Mouse (Mus musculus) heart, embryonic 12.5 days (tissue): ENCODE results near the gene Srprb. TPM values are rescaled to one million over a fixed set of nuclear protein-coding genes. Genes with fewer than 3 reads are reported as not detected.

Experiments used
- ATAC-seq: fragments of 200-750 bp; cut with Nextera tagmentation; 2 replicates; pipeline ENCODE4 v1.8.0; 2017; ENCODE audit warnings: moderate TSS enrichment, moderate library complexity; ENCODE audit not compliant: insufficient number of reproducible peaks, low FRiP score
- H3K27ac ChIP-seq: fragments of 300-500 bp; sonication (generic); 2 replicates; pipeline ENCODE4 v1.5.1; 2016; ENCODE audit warnings: mild to moderate bottlenecking, moderate library complexity; ENCODE audit not compliant: poor library complexity, severe bottlenecking
- H3K27me3 ChIP-seq: fragments of 300-500 bp; sonication (generic); replicated peaks from 2 replicates; pipeline ENCODE4 v1.6.1; 2016; ENCODE audit warnings: mild to moderate bottlenecking, moderate library complexity
- H3K36me3 ChIP-seq: fragments of 300-500 bp; sonication (generic); 2 replicates; pipeline ENCODE4 v1.6.1; 2016; ENCODE audit warnings: mild to moderate bottlenecking, moderate library complexity
- H3K4me1 ChIP-seq: fragments of 300-500 bp; sonication (generic); replicated peaks from 2 replicates; pipeline ENCODE4 v1.6.1; 2016; ENCODE audit warnings: mild to moderate bottlenecking
- H3K4me2 ChIP-seq: fragments of 300-500 bp; sonication (generic); 2 replicates; pipeline ENCODE4 v1.6.1; 2016; ENCODE audit warnings: mild to moderate bottlenecking, moderate library complexity
- H3K4me3 ChIP-seq: fragments of 300-500 bp; sonication (generic); 2 replicates; pipeline ENCODE4 v1.5.1; 2016; ENCODE audit warnings: mild to moderate bottlenecking
- H3K9ac ChIP-seq: fragments of 300-500 bp; sonication (generic); 2 replicates; pipeline ENCODE4 v1.6.1; 2016; ENCODE audit warnings: mild to moderate bottlenecking, moderate library complexity
- H3K9me3 ChIP-seq: fragments of 300-500 bp; sonication (generic); replicated peaks from 2 replicates; pipeline ENCODE4 v1.6.1; 2016; ENCODE audit warnings: mild to moderate bottlenecking, moderate library complexity
- WGBS: fragments of 180-500 bp; shearing (Covaris S2); methylation state at CpG from one replicate; pipeline ENCODE4 v1.1.7; 2016; 5-methylcytosine and 5-hydroxymethylcytosine counted together
- polyA plus RNA-seq: library from polyadenylated mRNA; unstranded; fragments of >200 nt; fragmentation: Nextera tagmentation; extraction: Ambion mirVana; gene quantifications from 2 replicates; pipeline ENCODE4 v1.2.1, GENCODE M21; 2016

Srprb gene
- polyA plus RNA-seq, 1 experiment from 2014 or later, result 44.1 TPM

DNA sequence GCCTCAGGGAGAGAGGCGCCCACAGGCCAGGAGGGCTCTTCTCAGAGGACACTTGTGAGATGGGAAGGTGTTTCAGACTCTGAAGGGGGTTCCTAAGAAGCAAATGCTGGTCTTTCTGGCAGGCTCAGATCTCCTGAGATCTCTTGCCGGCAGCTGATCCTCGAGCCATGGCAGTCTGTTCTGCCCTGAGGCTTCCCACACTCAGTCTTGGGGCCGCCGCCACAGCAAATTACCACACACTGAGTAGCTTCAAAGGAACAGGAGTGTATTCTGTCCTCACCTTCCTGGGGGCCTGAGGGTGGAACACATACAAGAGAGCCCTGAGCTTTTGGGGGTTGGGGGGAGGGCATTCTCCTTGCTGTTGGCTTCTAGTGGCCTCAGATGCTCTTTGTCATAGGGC is 56.6 kb downstream of the Srprb start:
- 0 out of 2 replicates have a peak, but pooled peaks cover 4% of the 10 kb centered on the region for H3K27me3 ChIP-seq
- no peak overlapping the region for H3K9ac ChIP-seq
- no peak overlapping the region for H3K4me2 ChIP-seq
- WGBS, result 41% methylated on average over 5 of the region's 5 CpGs
- peaks cover 33% of the 10 kb centered on the region for H3K4me1 ChIP-seq
- no peak for ATAC-seq
- H3K9me3 ChIP-seq, result no peaks in the 10 kb centered on the region
- H3K4me3 ChIP-seq, result no peak overlapping the region
- H3K27ac ChIP-seq, result no peak overlapping the region
- no peaks in the 10 kb centered on the region for H3K36me3 ChIP-seq

DNA sequence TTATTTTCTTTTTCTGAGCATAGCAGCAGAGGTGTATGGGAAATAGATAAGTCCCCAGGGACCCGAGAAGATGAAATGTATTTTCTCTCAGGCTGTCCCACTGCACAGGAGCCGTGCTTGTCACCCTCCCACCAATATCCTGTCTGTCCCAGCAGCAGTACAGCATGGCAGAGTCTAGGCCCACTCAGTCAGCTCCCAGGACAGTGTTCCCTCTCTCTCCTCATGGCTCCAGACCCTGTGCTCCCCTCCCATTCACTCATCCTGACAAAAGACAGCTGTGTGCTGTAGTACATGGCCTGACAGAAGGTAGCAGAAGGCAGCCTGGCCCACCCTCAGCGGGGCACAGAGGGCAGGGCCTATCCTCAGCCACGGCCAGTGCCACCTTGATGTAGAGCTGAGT is 58.1 kb downstream of the Srprb start:
- Histone ChIP-seq H3K4me1 (peaks cover 45% of the 10 kb centered on the region), H3K4me2 (no peak overlapping the region), H3K9me3 (no peaks in the 10 kb centered on the region), H3K36me3 (no peaks in the 10 kb centered on the region), H3K27ac (no peak overlapping the region), H3K9ac (no peak overlapping the region), H3K4me3 (no peak overlapping the region), H3K27me3 (0 out of 2 replicates have a peak, but pooled peaks cover 4% of the 10 kb centered on the region)
- no peak for ATAC-seq
- WGBS, result 40% methylated on average over 4 of the region's 4 CpGs

DNA sequence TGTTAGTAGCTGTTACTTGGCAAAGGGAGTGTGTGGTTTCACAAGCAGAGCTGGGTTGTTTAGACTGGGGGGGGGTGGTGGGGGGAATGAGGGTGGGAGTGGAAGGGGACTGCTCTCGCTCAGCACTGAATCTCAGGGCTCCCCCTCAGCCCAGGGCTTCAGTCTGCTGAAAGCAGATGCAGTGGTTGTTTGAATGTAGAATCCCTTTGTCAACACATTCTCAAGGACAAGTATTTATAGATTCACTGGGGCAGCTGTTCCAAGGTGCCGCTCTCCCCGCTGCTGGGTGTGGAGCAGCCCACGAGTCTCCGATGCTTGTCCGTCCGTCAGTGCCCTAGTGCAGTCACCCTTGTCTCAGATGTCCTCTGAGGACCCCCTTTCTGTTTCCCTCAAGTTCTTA is 60.7 kb downstream of the Srprb start:
- 63% methylated on average over 7 of the region's 7 CpGs for WGBS
- H3K4me1 ChIP-seq, result peaks cover 59% of the 10 kb centered on the region
- H3K27ac ChIP-seq, result peak overlapping the region; percentile 67

DNA sequence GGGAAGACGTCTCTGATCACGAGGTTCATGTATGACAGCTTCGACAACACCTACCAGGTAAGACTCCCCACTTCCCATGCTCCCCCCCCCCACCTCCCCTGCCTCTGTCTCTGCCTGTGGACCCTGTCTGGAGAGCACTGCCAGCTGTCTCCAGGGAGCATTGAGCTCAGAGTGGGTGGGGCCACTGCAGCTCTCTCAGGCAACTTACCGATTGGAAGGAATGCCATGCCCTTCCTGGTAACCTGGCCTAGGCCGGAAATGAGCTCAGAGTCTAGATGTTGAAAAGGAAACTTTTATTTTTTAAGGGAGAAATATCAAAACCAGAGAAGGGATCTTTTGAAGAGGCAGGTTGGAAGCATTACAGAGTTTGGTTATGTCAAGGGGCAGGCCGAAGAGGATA is 61.6 kb downstream of the Srprb start:
- no peak for ATAC-seq
- Histone ChIP-seq H3K27ac (no peak overlapping the region), H3K9ac (no peak overlapping the region), H3K36me3 (no peaks in the 10 kb centered on the region), H3K4me2 (no peak overlapping the region), H3K4me1 (peaks cover 57% of the 10 kb centered on the region), H3K27me3 (no peaks in the 10 kb centered on the region), H3K9me3 (no peaks in the 10 kb centered on the region), H3K4me3 (no peak overlapping the region)
- WGBS, result 75% methylated on average over 6 of the region's 6 CpGs

More for the DNA sequence above, 60.7 kb downstream of the Srprb start:
- no peak for ATAC-seq
- H3K4me3 ChIP-seq, result no peak overlapping the region
- H3K9me3 ChIP-seq, result no peaks in the 10 kb centered on the region
- peak overlapping the region; percentile 4; the same call in 1 of the 2 replicates for H3K4me2 ChIP-seq
- H3K9ac ChIP-seq, result no peak overlapping the region
- H3K27me3 ChIP-seq, result 0 out of 2 replicates have a peak, but pooled peaks cover 4% of the 10 kb centered on the region
- no peaks in the 10 kb centered on the region for H3K36me3 ChIP-seq

DNA sequence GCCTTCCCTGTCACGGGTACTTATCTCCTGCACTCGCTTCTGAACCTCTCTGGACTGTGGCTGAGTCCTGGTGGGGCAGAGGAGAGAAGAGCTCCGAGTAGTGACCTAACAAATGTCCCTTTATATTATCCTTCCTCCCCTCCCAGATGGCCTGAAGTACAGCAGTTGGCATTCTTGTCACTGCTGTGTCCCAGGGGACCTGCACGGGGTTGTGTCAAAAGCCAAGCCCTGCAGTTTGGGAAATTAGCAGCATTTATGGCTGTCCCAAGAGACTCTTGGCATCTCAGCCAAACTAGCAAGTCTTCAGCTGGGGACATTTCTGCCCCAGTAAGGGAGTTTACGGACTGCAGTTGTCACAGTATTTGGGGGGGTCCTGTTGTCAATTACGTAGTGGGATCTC is 62.5 kb downstream of the Srprb start:
- Histone ChIP-seq H3K27me3 (0 out of 2 replicates have a peak, but pooled peaks cover 4% of the 10 kb centered on the region), H3K9ac (no peak overlapping the region), H3K4me2 (no peak overlapping the region), H3K4me3 (no peak overlapping the region), H3K9me3 (no peaks in the 10 kb centered on the region), H3K36me3 (no peaks in the 10 kb centered on the region), H3K4me1 (peaks cover 53% of the 10 kb centered on the region), H3K27ac (no peak overlapping the region)
- 58% methylated on average over 6 of the region's 6 CpGs for WGBS
- no peak for ATAC-seq

Other genes starting within 250 kb of the Srprb start
- gene Slco2a1, start 213.4 kb downstream of the Srprb start, polyA plus RNA-seq, result 7.1 and 9.0 TPM in 2 replicates
- gene Rab6b, start 90.3 kb downstream of the Srprb start, polyA plus RNA-seq, result 3.0 and 3.2 TPM in 2 replicates
- gene Gm20425, start 28.2 kb upstream of the Srprb start, polyA plus RNA-seq, result 7.0 TPM in 2 replicates
- 35.9 and 80.5 TPM in 2 replicates for gene Trf, start 28.3 kb upstream of the Srprb start, polyA plus RNA-seq
- gene 1300017J02Rik, start 102.9 kb upstream of the Srprb start, polyA plus RNA-seq, result 7.6 and 8.1 TPM in 2 replicates
- gene Topbp1, start 103.1 kb upstream of the Srprb start, polyA plus RNA-seq, result 59.0 and 64.7 TPM in 2 replicates
- 97.8 and 103 TPM in 2 replicates for gene Cdv3, start 163.7 kb upstream of the Srprb start, polyA plus RNA-seq